Mouse (Mus musculus) cortical plate, adult 2 months (tissue): Measurements from ENCODE around the gene Hist1h2bb.
"Not testable (repeated sequence)": the region's sequence is repeated elsewhere in the genome, so short reads cannot be mapped to it uniquely, and the experiment has no call there.

Experiments used
- CTCF ChIP-seq: fragments of 200-500 bp; IDR thresholded peaks from 2 replicates; pipeline ENCODE4 v1.5.1; 2011; ENCODE audit warnings: mild to moderate bottlenecking, control low read depth, low read length; ENCODE audit not compliant: insufficient read depth; ENCODE audit errors: extremely low read depth
- POLR2A ChIP-seq: fragments of 200-500 bp; IDR thresholded peaks from 2 replicates; pipeline ENCODE4 v1.6.1; 2011; ENCODE audit warnings: mild to moderate bottlenecking, low read length, control low read depth; ENCODE audit not compliant: insufficient read depth; ENCODE audit errors: extremely low read depth

DNA sequence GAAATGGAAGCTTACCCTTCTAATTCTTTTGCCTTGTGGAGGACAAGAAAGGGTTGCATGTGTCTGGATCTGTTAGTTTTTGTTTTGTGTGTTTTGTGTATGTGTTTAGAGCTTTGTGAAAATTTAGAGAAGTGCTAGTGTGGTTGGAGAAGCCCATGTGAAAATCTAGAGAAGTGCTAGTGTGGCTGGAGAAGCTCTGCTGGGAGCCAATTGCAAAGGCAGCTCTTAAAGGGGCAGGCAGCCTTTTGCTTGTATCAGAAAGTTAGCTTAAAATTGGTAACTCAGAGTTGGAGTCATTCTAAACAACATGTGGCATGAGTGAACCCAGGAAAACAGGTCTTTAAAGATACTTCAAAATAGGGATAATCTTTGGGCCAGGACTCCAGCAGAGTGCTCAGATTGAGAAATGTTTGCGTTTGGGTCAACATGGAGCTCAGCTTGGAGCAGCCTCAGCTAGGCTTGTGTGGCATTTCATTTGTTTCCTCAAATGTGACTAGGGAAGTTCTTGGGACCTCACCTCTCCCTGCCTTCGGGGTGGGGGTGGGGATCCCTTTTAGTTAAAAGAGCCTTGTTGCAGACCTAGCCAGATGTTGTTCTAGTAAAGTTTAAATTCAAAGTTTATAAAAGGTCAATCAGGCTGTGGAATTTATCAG is 28.8 kb upstream of the Hist1h2bb start:
- TF ChIP-seq CTCF, POLR2A: not testable (repeated sequence)
